ENCODE assay signal across 16 mouse cellular contexts in genomic region chr2:133438018-133438417, GRCm38 (mm10).
A peak's percentile ranks its signal among the peaks of the same experiment; 100 is the strongest.
DNase-seq lines count a peak whose midpoint lies in the region; ATAC-seq lines count a peak whose summit lies in the region.
"Had no signal": no experiment of that assay in that cellular context is flagged by ENCODE, and none has a peak within 500 bp of the region (broad histone marks: within the 10 kb centered on the region; RNA-seq: fewer than 3 reads in every experiment).

No protein-coding gene starts in this region.

- H3K9me3 ChIP-seq in forebrain, embryonic 13.5 days (replicated peaks): no peaks in the 10 kb centered on the region
- H3K9me3 ChIP-seq in forebrain, embryonic 11.5 days (ENCODE audit: control insufficient read depth, low read length): no peaks in the 10 kb centered on the region
- no peaks in the 10 kb centered on the region for H3K9me3 ChIP-seq in kidney, embryonic 15.5 days (replicated peaks)
- no peaks in the 10 kb centered on the region for H3K9me3 ChIP-seq in neural tube, embryonic 13.5 days
- no peaks in the 10 kb centered on the region for H3K9me3 ChIP-seq in neural tube, embryonic 15.5 days (replicated peaks)
- H3K9me3 ChIP-seq: heart, embryonic 13.5 days; midbrain, embryonic 12.5 days had no signal

- 59% methylated on average over 4 of the region's 4 CpGs for WGBS in forebrain, embryonic 13.5 days
- WGBS in forebrain, embryonic 11.5 days: 60% methylated on average over 4 of the region's 4 CpGs
- WGBS in kidney, embryonic 15.5 days: 48% methylated on average over 4 of the region's 4 CpGs
- 44% methylated on average over 4 of the region's 4 CpGs for WGBS in neural tube, embryonic 13.5 days
- 58% methylated on average over 4 of the region's 4 CpGs for WGBS in neural tube, embryonic 15.5 days

- H3K27me3 ChIP-seq in forebrain, embryonic 13.5 days: no peaks in the 10 kb centered on the region
- no peaks in the 10 kb centered on the region for H3K27me3 ChIP-seq in forebrain, embryonic 11.5 days (ENCODE audit: control insufficient read depth, insufficient read depth, low read length)
- no peaks in the 10 kb centered on the region for H3K27me3 ChIP-seq in kidney, embryonic 15.5 days
- H3K27me3 ChIP-seq in neural tube, embryonic 13.5 days: no peaks in the 10 kb centered on the region
- no peaks in the 10 kb centered on the region for H3K27me3 ChIP-seq in neural tube, embryonic 15.5 days (replicated peaks)
- H3K27me3 ChIP-seq: heart, embryonic 13.5 days; midbrain, embryonic 12.5 days had no signal

- no peak overlapping the region for H3K27ac ChIP-seq in forebrain, embryonic 13.5 days
- H3K27ac ChIP-seq in forebrain, embryonic 11.5 days (ENCODE audit: low read depth, low read length): no peak overlapping the region
- no peak overlapping the region for H3K27ac ChIP-seq in kidney, embryonic 15.5 days
- no peak overlapping the region for H3K27ac ChIP-seq in neural tube, embryonic 13.5 days (replicated peaks)
- no peak overlapping the region for H3K27ac ChIP-seq in neural tube, embryonic 15.5 days (replicated peaks)
- H3K27ac ChIP-seq: heart, embryonic 13.5 days; midbrain, embryonic 12.5 days had no signal

- H3K4me2 ChIP-seq in forebrain, embryonic 13.5 days: no peak overlapping the region
- no peak overlapping the region for H3K4me2 ChIP-seq in forebrain, embryonic 11.5 days (ENCODE audit: low read depth, low read length, severe bottlenecking)
- H3K4me2 ChIP-seq in kidney, embryonic 15.5 days: no peak overlapping the region
- H3K4me2 ChIP-seq in neural tube, embryonic 13.5 days: peak overlapping the region; percentile 38; the same call in 1 of the 2 replicates
- H3K4me2 ChIP-seq in neural tube, embryonic 15.5 days: peak overlapping the region; percentile 49
- H3K4me2 ChIP-seq: midbrain, embryonic 12.5 days had no signal

- H3K4me3 ChIP-seq in forebrain, embryonic 13.5 days: no peak overlapping the region
- H3K4me3 ChIP-seq in forebrain, embryonic 11.5 days (ENCODE audit: low read depth, low read length): no peak overlapping the region
- H3K4me3 ChIP-seq in kidney, embryonic 15.5 days (replicated peaks): no peak overlapping the region
- no peak overlapping the region for H3K4me3 ChIP-seq in neural tube, embryonic 13.5 days
- H3K4me3 ChIP-seq in neural tube, embryonic 15.5 days (replicated peaks): no peak overlapping the region; the same call in 1 of the 2 replicates
- H3K4me3 ChIP-seq: midbrain, embryonic 12.5 days had no signal

- ATAC-seq in forebrain, embryonic 13.5 days: 0 out of 2 replicates have a peak, but pooled peaks have one; percentile 50
- ATAC-seq in forebrain, embryonic 11.5 days (replicated peaks; ENCODE audit: low FRiP score): no peak
- 0 out of 2 replicates have a peak, but pooled peaks have one; percentile 52 for ATAC-seq in kidney, embryonic 15.5 days (replicated peaks; ENCODE audit: low FRiP score)
- ATAC-seq in neural tube, embryonic 13.5 days (ENCODE audit: low read depth): no peak; the same call in 1 of the 2 replicates
- no peak for ATAC-seq in neural tube, embryonic 15.5 days (ENCODE audit: low FRiP score)

- H3K36me3 ChIP-seq in forebrain, embryonic 13.5 days (ENCODE audit: poor library complexity, severe bottlenecking): no peaks in the 10 kb centered on the region
- H3K36me3 ChIP-seq in forebrain, embryonic 11.5 days (ENCODE audit: control insufficient read depth, insufficient read depth, low read length): no peaks in the 10 kb centered on the region
- no peaks in the 10 kb centered on the region for H3K36me3 ChIP-seq in kidney, embryonic 15.5 days
- H3K36me3 ChIP-seq in neural tube, embryonic 13.5 days: no peaks in the 10 kb centered on the region
- H3K36me3 ChIP-seq in neural tube, embryonic 15.5 days: no peaks in the 10 kb centered on the region
- H3K36me3 ChIP-seq: heart, embryonic 13.5 days; midbrain, embryonic 12.5 days had no signal

- H3K4me1 ChIP-seq in forebrain, embryonic 13.5 days: no peaks in the 10 kb centered on the region
- no peaks in the 10 kb centered on the region for H3K4me1 ChIP-seq in forebrain, embryonic 11.5 days (replicated peaks; ENCODE audit: control insufficient read depth, insufficient read depth, low read length)
- H3K4me1 ChIP-seq in kidney, embryonic 15.5 days: peaks cover 7% of the 10 kb centered on the region
- peaks cover 6% of the 10 kb centered on the region for H3K4me1 ChIP-seq in neural tube, embryonic 13.5 days (replicated peaks)
- peaks cover 3% of the 10 kb centered on the region; the same call in 1 of the 2 replicates for H3K4me1 ChIP-seq in neural tube, embryonic 15.5 days

- no peak overlapping the region for H3K9ac ChIP-seq in forebrain, embryonic 13.5 days
- no peak overlapping the region for H3K9ac ChIP-seq in forebrain, embryonic 11.5 days (ENCODE audit: low read length)
- H3K9ac ChIP-seq in kidney, embryonic 15.5 days: no peak overlapping the region
- no peak overlapping the region for H3K9ac ChIP-seq in neural tube, embryonic 13.5 days
- no peak overlapping the region for H3K9ac ChIP-seq in neural tube, embryonic 15.5 days (replicated peaks)
- H3K9ac ChIP-seq: heart, embryonic 13.5 days; midbrain, embryonic 12.5 days had no signal

- no peak for DNase-seq in forebrain, embryonic 11.5 days (ENCODE audit: low spot score)
- no peak for DNase-seq in kidney, postnatal 36 days
- no peak for DNase-seq in neural tube, embryonic 10.5 days (ENCODE audit: extremely low spot score, low spot score)
- no peak for DNase-seq in embryo, embryonic 10.5 days (ENCODE audit: low spot score)
- DNase-seq: cerebellum, adult 18-20 months; embryo, embryonic 11 days; gastrocnemius, postnatal 25 days; kidney, postnatal 10 days; spleen, adult 18-20 months; thymus, postnatal 4 days had no signal

Comparison
In these comparisons a context has a peak if more than half of its experiments do, and no peak if none do; other contexts are left out.
1. ATAC-seq: peak in forebrain, embryonic 13.5 days (single experiment) and kidney, embryonic 15.5 days (single experiment); none in forebrain, embryonic 11.5 days (single experiment), neural tube, embryonic 13.5 days (single experiment) and neural tube, embryonic 15.5 days (single experiment).
2. H3K4me2 ChIP-seq: peak in neural tube, embryonic 13.5 days (single experiment) and neural tube, embryonic 15.5 days (single experiment); none in forebrain, embryonic 13.5 days (single experiment), forebrain, embryonic 11.5 days (single experiment) and kidney, embryonic 15.5 days (single experiment).